Mouse (Mus musculus): ENCODE measurements at regions not wholly inside any gene's neighbourhood (a gene's known extent, or its start where the extent isn't known, plus 50 kb on each side); places are given as distances from the start of the nearest gene placed in this dataset.

GRCm38 (mm10) chr8:28141916-28142315 is 694.4 kb downstream of the Poteg start:
- TF ChIP-seq POLR2A (IDR thresholded peaks at IDR 0.05; ENCODE audit: low read depth, low read length): no peak
- no peak for TF ChIP-seq MAFK (IDR thresholded peaks at IDR 0.05; ENCODE audit: insufficient replicate concordance, low read length)
